Mouse (Mus musculus): Measurements from ENCODE around the gene Efnb3. TPM values are rescaled to one million over a fixed set of nuclear protein-coding genes. Genes with fewer than 3 reads are reported as not detected.

Efnb3 gene
- not detected for polyA plus RNA-seq (2014; fragmentation: Illumina TruSeq; extraction: RNeasy Lipid Tissue Mini Kit (QIAGEN cat#74804); ENCODE audit: low read depth, low replicate concordance)

GRCm38 (mm10) chr11:69559851-69560765 is at the start of gene Efnb3:
Efnb3 (minus strand) TSS chr11:69560205.

GRCm38 (mm10) chr11:69605726-69606490 is 45.9 kb upstream of the Efnb3 start, which contains the start of gene Atp1b2:
Atp1b2 (minus strand) TSS chr11:69605942.

GRCm38 (mm10) chr11:69580091-69580514 is 20.1 kb upstream of the Efnb3 start, which contains the start of the genes Wrap53 and Trp53:
Wrap53 (minus strand) TSS chr11:69580255.
Trp53 (plus strand) TSS chr11:69580359.

GRCm38 (mm10) chr11:69549060-69549656 is 10.8 kb downstream of the Efnb3 start, which contains the start of gene Dnah2:
Dnah2 (minus strand) TSS chr11:69549110.

Other genes starting within 250 kb of the Efnb3 start
- 4.0 TPM for gene Cntrob, start 236.4 kb downstream of the Efnb3 start, polyA plus RNA-seq (2014; fragmentation: Illumina TruSeq; extraction: RNeasy Lipid Tissue Mini Kit (QIAGEN cat#74804); ENCODE audit: low read depth, low replicate concordance)
- 52.4 TPM for gene Trappc1, start 236.2 kb downstream of the Efnb3 start, polyA plus RNA-seq (2014; fragmentation: Illumina TruSeq; extraction: RNeasy Lipid Tissue Mini Kit (QIAGEN cat#74804); ENCODE audit: low read depth, low replicate concordance)
- not detected for gene Kcnab3, start 233.9 kb downstream of the Efnb3 start, polyA plus RNA-seq (2014; fragmentation: Illumina TruSeq; extraction: RNeasy Lipid Tissue Mini Kit (QIAGEN cat#74804); ENCODE audit: low read depth, low replicate concordance)
- 0.79 TPM for gene Rnf227, start 219.7 kb downstream of the Efnb3 start, polyA plus RNA-seq (2014; fragmentation: Illumina TruSeq; extraction: RNeasy Lipid Tissue Mini Kit (QIAGEN cat#74804); ENCODE audit: low read depth, low replicate concordance)
- 19.3 TPM for gene Chd3, start 190.8 kb downstream of the Efnb3 start, polyA plus RNA-seq (2014; fragmentation: Illumina TruSeq; extraction: RNeasy Lipid Tissue Mini Kit (QIAGEN cat#74804); ENCODE audit: low read depth, low replicate concordance)
- 5.9 TPM for gene Naa38, start 164.7 kb downstream of the Efnb3 start, polyA plus RNA-seq (2014; fragmentation: Illumina TruSeq; extraction: RNeasy Lipid Tissue Mini Kit (QIAGEN cat#74804); ENCODE audit: low read depth, low replicate concordance)
- gene Cyb5d1, start 164.6 kb downstream of the Efnb3 start, polyA plus RNA-seq (2014; fragmentation: Illumina TruSeq; extraction: RNeasy Lipid Tissue Mini Kit (QIAGEN cat#74804); ENCODE audit: low read depth, low replicate concordance): 31.9 TPM
- not detected for gene Tmem88, start 162.0 kb downstream of the Efnb3 start, polyA plus RNA-seq (2014; fragmentation: Illumina TruSeq; extraction: RNeasy Lipid Tissue Mini Kit (QIAGEN cat#74804); ENCODE audit: low read depth, low replicate concordance)
- gene Kdm6b, start 146.5 kb downstream of the Efnb3 start, polyA plus RNA-seq (2014; fragmentation: Illumina TruSeq; extraction: RNeasy Lipid Tissue Mini Kit (QIAGEN cat#74804); ENCODE audit: low read depth, low replicate concordance): 1.9 TPM
- not detected for gene Dnah2, start 11.1 kb downstream of the Efnb3 start, polyA plus RNA-seq (2014; fragmentation: Illumina TruSeq; extraction: RNeasy Lipid Tissue Mini Kit (QIAGEN cat#74804); ENCODE audit: low read depth, low replicate concordance)
- 1.1 TPM for gene Wrap53, start 20.1 kb upstream of the Efnb3 start, polyA plus RNA-seq (2014; fragmentation: Illumina TruSeq; extraction: RNeasy Lipid Tissue Mini Kit (QIAGEN cat#74804); ENCODE audit: low read depth, low replicate concordance)
- 3.8 TPM for gene Trp53, start 20.2 kb upstream of the Efnb3 start, polyA plus RNA-seq (2014; fragmentation: Illumina TruSeq; extraction: RNeasy Lipid Tissue Mini Kit (QIAGEN cat#74804); ENCODE audit: low read depth, low replicate concordance)
- gene Atp1b2, start 45.7 kb upstream of the Efnb3 start, polyA plus RNA-seq (2014; fragmentation: Illumina TruSeq; extraction: RNeasy Lipid Tissue Mini Kit (QIAGEN cat#74804); ENCODE audit: low read depth, low replicate concordance): 0.13 TPM
- not detected for gene Shbg, start 57.7 kb upstream of the Efnb3 start, polyA plus RNA-seq (2014; fragmentation: Illumina TruSeq; extraction: RNeasy Lipid Tissue Mini Kit (QIAGEN cat#74804); ENCODE audit: low read depth, low replicate concordance)
- gene Sat2, start 61.8 kb upstream of the Efnb3 start, polyA plus RNA-seq (2014; fragmentation: Illumina TruSeq; extraction: RNeasy Lipid Tissue Mini Kit (QIAGEN cat#74804); ENCODE audit: low read depth, low replicate concordance): 8.5 TPM
- 7.8 TPM for gene Fxr2, start 72.8 kb upstream of the Efnb3 start, polyA plus RNA-seq (2014; fragmentation: Illumina TruSeq; extraction: RNeasy Lipid Tissue Mini Kit (QIAGEN cat#74804); ENCODE audit: low read depth, low replicate concordance)
- gene Sox15, start 95.1 kb upstream of the Efnb3 start, polyA plus RNA-seq (2014; fragmentation: Illumina TruSeq; extraction: RNeasy Lipid Tissue Mini Kit (QIAGEN cat#74804); ENCODE audit: low read depth, low replicate concordance): not detected
- 22.1 TPM for gene Mpdu1, start 102.4 kb upstream of the Efnb3 start, polyA plus RNA-seq (2014; fragmentation: Illumina TruSeq; extraction: RNeasy Lipid Tissue Mini Kit (QIAGEN cat#74804); ENCODE audit: low read depth, low replicate concordance)
- 3.8 TPM for gene Cd68, start 105.9 kb upstream of the Efnb3 start, polyA plus RNA-seq (2014; fragmentation: Illumina TruSeq; extraction: RNeasy Lipid Tissue Mini Kit (QIAGEN cat#74804); ENCODE audit: low read depth, low replicate concordance)
- gene Eif4a1, start 112.2 kb upstream of the Efnb3 start, polyA plus RNA-seq (2014; fragmentation: Illumina TruSeq; extraction: RNeasy Lipid Tissue Mini Kit (QIAGEN cat#74804); ENCODE audit: low read depth, low replicate concordance): 340 TPM
- gene Senp3, start 121.9 kb upstream of the Efnb3 start, polyA plus RNA-seq (2014; fragmentation: Illumina TruSeq; extraction: RNeasy Lipid Tissue Mini Kit (QIAGEN cat#74804); ENCODE audit: low read depth, low replicate concordance): 33.7 TPM
- 2.8 TPM for gene Tnfsf13, start 125.6 kb upstream of the Efnb3 start, polyA plus RNA-seq (2014; fragmentation: Illumina TruSeq; extraction: RNeasy Lipid Tissue Mini Kit (QIAGEN cat#74804); ENCODE audit: low read depth, low replicate concordance)
- 1.5 TPM for gene Tnfsf12, start 135.6 kb upstream of the Efnb3 start, polyA plus RNA-seq (2014; fragmentation: Illumina TruSeq; extraction: RNeasy Lipid Tissue Mini Kit (QIAGEN cat#74804); ENCODE audit: low read depth, low replicate concordance)
- not detected for gene Tnfsfm13, start 135.9 kb upstream of the Efnb3 start, polyA plus RNA-seq (2014; fragmentation: Illumina TruSeq; extraction: RNeasy Lipid Tissue Mini Kit (QIAGEN cat#74804); ENCODE audit: low read depth, low replicate concordance)
- gene Polr2a, start 198.4 kb upstream of the Efnb3 start, polyA plus RNA-seq (2014; fragmentation: Illumina TruSeq; extraction: RNeasy Lipid Tissue Mini Kit (QIAGEN cat#74804); ENCODE audit: low read depth, low replicate concordance): 7.7 TPM
- gene Slc35g3, start 201.8 kb upstream of the Efnb3 start, polyA plus RNA-seq (2014; fragmentation: Illumina TruSeq; extraction: RNeasy Lipid Tissue Mini Kit (QIAGEN cat#74804); ENCODE audit: low read depth, low replicate concordance): not detected
- 4.1 TPM for gene Zbtb4, start 205.7 kb upstream of the Efnb3 start, polyA plus RNA-seq (2014; fragmentation: Illumina TruSeq; extraction: RNeasy Lipid Tissue Mini Kit (QIAGEN cat#74804); ENCODE audit: low read depth, low replicate concordance)
- 0.58 TPM for gene Chrnb1, start 235.7 kb upstream of the Efnb3 start, polyA plus RNA-seq (2014; fragmentation: Illumina TruSeq; extraction: RNeasy Lipid Tissue Mini Kit (QIAGEN cat#74804); ENCODE audit: low read depth, low replicate concordance)
- gene Fgf11, start 241.7 kb upstream of the Efnb3 start, polyA plus RNA-seq (2014; fragmentation: Illumina TruSeq; extraction: RNeasy Lipid Tissue Mini Kit (QIAGEN cat#74804); ENCODE audit: low read depth, low replicate concordance): 0.29 TPM
- gene Tmem102, start 245.4 kb upstream of the Efnb3 start, polyA plus RNA-seq (2014; fragmentation: Illumina TruSeq; extraction: RNeasy Lipid Tissue Mini Kit (QIAGEN cat#74804); ENCODE audit: low read depth, low replicate concordance): 3.6 TPM